Mouse (Mus musculus) fat pad, adult 2 months (tissue): ENCODE data around the gene S100a2.

Experiments used
- DNase-seq: peaks from one replicate; pipeline ENCODE4 v3.0.0-alpha.2; 2011; ENCODE audit warnings: low read depth, low spot score; ENCODE audit errors: extremely low read depth

Gene S100a2

DNA sequence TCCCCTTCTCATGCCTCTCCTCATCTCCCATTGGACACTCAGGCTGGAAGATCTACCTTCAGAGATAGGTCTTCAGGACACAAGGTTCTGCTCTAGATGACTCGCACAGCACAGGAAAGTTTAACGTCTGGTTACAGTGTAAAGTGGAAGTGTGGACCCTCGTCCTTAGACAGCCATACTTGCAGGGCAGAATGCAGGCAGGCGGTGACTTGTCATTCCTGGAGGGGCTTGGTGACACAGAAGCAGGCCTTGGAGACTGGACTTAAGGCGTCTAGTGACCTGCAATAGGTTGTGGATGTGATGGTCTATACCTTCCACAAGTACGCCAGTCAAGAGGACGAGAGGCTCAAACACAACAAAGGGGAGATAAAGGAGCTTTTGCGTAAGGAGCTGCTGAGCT is at the start of gene S100a2:
Gene S100a2 (plus strand): TSS at position 301 of the 400 bp plus-strand sequence.
- DNase-seq = no peak

DNA sequence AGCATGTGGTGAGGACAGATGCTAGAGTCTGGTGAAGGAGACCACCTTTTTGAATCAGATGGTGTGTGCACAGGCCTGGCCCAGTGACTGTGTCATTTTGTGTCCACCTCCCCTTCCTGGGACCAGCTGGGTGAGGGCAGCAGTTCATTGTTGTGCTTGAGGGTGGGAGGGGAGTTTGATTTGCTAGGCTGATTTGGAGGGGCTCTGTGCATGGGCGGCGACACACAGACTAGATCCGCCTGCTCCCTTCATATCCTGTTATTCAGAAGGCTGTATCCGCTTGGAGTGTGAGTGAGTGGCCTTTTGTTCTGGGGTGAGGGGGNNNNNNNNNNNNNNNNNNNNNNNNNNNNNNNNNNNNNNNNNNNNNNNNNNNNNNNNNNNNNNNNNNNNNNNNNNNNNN is 49.1 kb upstream of the S100a2 start:
- no peak for DNase-seq

DNA sequence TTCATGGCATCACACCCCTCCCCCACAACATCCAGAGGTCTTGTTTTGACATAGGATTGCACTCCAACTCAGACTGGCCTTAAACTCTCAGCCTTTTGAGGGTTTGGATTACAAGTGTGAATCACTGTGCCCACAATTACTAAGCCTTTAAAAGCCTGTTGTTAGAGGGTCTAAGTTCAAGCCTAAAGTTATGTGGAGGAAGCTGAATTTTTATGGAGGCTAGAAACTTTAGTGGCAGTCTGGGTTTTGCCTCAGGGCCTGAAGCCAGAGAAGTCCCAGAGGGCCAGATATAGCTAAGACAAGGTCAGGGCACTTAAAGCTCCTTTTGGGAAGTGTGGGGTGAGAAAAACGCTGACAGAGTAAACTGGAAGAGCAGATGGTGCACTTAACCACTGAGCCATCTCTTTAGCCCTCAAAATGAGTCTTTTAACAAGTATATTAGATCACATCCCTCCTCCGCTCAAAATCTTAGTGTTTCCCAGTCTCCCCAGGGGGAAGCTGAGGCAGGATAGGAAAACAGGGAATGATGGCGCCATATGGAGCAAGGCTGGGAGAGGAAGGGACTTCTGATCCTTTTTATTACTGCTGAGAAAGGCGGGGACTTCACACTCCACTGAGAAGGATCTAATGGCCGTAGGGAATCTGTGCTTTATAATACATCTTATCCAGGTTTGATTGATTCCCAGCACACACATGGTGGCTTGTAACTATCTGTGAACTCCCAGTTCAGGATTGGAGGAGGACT is 40.2 kb upstream of the S100a2 start:
- no peak for DNase-seq

DNA sequence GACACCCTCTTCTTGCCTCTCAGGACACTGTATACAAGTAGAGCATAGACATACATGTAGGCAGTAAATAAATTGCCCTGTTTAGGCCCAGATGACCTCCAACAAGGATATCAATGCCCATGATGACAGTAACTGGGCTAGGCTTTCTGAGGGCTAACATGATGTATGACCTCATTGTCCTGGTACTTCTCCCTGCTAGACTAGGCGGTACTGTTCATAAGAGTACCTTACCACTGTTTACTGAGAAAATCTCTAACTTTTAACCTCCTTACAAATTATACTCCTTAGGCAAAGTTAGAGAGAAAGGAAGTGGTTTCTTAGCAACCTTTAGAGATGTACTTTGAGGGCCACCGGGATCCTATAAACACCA is 39.6 kb upstream of the S100a2 start:
- no peak for DNase-seq

DNA sequence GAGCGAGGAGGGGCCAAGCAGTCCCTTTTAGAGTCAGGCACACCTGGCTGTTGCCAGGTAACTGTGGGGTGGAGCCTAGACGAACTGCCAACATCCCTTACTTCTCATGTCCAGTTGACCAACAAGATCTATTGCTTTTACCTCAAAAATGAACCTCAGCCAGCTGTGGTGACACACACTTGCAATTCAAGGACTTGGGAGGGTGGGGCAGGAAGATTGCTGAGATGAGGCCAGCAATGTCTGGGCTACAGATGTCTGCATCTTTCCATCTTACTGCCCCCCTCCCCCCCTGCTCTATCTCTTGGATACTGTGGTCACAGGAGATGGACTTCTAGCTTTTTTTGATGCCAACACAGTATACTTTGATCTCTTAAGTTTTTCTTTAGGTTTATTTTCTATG is 37.8 kb upstream of the S100a2 start:
- DNase-seq = no peak

DNA sequence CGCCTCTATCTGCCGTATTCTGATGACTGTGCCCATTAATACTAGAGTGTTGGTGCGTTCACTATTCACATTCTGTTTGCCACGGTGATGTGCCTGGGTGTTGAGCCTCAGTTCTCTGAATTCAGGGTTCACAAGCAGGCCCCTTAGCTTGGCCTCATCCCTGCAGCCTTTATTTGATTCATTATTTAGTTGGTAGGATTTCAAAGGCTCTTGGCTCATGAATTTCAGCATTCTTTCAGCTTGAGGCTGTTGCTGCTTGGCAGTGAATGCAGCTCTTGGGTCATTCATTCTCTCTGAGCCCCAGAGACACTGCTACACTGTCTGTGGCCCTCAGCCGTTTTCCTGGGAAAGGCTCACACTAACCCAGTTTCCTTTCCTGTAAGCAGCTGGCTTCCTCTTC is 34.1 kb upstream of the S100a2 start:
- no peak for DNase-seq

DNA sequence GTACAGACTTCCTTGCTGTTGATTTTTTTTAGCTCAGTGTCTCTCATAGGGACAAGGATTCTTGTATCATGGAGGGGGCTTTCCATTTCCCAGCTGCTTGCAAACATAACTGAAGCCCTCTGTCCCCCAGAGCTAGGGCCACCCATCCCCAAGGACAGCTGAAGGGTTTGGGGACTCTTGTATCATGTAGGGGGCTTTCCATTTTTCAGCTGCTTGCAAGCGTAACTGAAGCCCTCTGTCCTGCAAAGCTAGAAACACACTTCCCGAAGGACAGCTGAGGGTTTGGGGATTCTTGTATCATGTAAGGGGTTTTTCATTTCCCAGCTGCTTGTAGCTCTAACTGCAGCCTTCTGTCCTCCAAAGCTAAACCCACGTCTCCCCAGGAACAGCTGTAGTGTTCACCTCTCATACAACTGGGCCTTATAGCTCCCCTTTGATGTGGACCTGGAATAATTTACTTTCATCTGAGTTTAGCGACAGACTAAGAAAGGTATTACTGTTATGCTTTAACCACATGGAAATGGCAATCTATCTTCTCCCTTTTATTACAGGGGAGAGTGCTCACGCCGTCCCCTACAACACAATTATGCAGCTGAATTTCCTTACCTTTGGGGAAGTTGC is 29.9 kb upstream of the S100a2 start, which contains the start of gene S100a3:
Gene S100a3 (plus strand): TSS at position 571 of the 621 bp plus-strand sequence.
- DNase-seq = no peak

DNA sequence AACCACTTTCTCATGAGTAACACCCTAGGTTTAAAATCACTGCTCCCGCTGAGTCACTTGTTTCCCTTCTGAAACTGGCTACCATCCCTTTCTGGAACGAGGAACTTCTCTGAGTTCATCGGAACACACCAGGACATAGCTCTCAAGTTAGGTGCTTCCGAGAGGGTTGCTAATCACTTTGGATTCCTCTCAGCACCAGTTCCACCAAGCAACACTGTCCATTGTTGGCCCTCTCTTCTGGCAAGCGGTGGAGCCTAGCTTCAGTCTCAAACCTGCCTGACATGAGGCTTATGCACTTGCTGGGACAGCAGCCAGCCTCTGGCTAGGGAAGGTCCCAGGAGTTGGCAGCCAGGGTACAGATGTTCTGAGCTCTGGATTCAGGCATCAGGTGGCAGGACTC is 15.4 kb upstream of the S100a2 start:
- no peak for DNase-seq

DNA sequence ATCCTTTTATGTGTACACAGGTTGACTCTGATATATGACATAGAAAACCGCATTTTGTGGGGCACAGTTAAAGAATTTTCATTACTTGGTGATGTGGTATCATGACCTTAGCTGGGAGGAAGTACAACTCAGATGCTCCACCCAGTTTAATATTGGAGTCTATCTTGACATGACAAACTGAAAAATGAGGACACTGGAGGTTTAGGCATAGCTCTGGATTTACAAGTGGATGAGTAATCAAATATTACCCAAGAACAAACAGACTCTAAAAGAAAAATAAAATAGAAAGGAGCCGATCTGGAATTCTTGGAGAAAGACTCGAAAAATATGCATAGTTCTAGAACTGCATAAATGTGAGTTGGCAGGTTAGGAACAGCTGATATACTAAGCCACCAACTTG is 14.7 kb upstream of the S100a2 start:
- DNase-seq = no peak

DNA sequence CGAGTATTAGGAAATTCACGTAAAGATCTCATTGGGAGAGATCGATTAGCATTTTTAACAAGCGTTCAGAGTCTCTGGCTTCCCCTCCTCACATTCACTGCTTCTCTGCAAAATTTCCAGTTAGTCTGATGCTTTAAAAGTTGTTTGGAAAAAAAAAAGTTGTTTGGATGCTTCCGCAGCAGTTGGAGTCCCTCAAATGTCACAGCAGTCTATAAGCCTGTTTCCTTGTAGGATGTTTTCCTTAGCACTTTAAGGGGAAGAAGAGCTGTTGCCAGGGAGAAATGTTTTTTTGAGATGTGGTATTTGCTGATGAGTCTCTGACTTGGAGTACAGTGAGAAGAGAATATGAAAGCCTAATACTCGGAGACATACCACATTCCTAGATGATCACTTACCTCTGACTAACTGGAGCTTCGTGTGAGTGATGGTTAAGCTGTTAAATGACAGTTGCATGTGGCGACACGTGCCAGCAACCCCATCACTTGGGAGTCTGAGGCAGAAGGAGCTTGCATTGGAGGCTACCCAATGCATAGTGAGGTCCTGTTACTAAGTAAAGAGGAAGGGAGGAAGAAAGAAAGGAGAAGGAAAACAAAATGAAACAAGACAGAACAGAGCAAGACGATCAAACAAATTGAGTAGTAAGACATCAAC is 13.6 kb upstream of the S100a2 start:
- DNase-seq = no peak

DNA sequence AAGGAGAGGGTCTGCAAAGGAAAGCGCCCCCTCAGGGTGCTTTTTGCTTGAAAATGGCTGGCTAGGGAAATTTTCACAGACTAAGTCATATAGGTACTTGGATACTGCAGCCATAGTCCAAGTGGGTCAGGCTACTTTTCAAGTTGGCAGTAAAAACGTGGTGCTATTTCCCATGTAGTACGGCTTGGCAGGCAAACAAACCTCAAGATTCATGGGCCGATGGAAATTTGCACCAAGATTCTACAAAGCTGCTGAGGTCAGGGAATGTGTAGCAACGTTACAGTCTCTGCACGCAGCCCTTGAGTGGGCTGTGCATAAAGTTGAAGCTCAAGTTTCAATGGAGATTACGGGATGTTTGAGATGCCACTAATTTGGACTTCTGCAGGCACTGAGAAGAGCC is 10.6 kb upstream of the S100a2 start:
- no peak for DNase-seq

DNA sequence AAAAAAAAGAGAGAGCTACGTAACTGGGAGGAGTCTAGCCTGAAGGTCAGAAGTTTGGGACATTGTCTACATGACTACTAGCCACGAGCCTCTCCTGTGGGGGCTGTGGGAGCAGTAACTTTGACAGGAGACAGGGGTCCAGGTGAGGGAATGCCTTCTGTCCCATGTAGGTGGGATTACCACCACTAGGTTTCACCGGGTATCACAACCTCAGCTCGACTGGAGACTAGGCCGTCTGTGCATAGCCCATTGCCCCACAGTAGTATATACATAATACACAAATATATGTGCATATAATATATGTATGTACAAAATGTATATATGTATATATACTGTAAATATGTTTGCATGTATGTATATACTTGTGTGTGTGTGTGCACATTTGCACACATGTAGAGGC is 8.9 kb upstream of the S100a2 start:
- no peak for DNase-seq

DNA sequence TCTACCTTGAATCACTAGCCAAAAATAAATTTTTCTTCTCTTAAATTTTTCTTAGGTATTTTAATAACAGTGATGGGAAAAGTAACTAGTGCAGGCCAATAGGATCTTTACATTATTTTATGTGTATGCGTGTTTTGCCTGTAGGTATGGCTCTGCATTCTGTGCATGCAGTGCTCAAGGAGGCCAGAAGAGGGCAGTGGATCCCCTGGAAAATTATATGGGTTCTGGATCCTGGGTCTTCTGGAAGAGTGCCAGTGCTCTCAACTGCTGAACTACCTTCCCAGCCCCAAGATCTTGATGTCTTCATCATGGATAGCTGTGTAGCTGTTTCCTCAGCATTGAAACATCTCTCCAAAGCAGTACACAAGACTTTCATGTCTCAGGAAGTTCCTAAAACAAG is 7.9 kb upstream of the S100a2 start:
- no peak for DNase-seq

DNA sequence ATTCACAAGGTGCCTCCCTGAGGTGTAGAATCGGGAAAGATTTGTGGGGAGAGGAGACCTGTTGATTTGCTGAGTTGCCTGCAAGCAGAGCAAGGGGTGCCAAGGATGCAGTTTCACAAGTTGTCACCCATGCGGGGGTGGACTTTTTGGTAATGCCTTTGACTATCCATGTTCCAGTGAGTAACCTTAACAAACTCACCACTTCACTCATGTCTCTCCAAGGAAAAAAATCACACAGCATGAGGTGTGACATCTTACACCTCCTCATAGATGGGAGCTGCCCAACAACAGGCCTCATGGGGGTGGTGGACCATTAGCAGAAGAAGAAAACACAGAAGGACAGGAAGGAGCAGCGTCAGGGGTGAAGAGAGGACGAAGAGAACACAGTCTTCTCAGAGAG is 7.5 kb upstream of the S100a2 start:
- DNase-seq = no peak

DNA sequence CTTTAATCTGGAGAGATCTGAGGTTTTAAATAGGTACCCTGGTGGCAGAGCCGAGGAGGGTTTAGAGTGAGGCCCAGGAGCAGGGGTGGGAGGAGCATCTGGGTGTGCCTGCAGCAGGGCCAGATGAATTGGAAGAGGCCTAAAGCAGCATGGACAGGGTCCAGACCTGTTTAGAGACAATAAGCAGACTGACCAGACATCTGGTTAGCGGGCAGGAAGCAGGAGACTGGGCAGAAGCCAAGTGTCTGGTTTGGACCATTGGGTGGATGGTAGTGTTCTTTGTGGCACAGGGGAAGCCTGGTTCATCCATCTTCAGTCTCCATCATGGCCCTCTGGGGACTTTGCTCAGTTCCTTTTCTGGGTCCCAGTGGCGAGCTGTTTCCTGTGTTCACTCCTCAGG is 6.2 kb upstream of the S100a2 start:
- no peak for DNase-seq

DNA sequence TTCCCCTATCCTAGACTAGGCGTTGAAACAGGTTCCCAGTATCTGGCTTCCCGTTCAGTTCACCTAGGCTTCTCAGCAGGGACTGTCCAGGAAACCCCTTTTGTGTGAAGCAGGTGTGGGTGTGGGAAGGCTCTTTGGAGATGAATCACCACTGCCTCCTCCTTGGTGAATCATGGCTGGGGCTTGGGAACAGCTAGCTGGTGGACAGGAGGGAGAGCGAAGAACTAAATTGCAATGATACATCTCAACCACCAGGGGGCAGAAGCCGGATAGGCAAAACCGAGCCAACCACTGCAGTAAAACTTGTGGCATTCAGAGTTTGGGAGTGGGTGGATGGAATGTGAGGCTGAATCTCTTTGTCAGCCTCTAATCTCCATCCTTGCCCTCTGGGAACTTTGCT is 4.5 kb upstream of the S100a2 start:
- no peak for DNase-seq

DNA sequence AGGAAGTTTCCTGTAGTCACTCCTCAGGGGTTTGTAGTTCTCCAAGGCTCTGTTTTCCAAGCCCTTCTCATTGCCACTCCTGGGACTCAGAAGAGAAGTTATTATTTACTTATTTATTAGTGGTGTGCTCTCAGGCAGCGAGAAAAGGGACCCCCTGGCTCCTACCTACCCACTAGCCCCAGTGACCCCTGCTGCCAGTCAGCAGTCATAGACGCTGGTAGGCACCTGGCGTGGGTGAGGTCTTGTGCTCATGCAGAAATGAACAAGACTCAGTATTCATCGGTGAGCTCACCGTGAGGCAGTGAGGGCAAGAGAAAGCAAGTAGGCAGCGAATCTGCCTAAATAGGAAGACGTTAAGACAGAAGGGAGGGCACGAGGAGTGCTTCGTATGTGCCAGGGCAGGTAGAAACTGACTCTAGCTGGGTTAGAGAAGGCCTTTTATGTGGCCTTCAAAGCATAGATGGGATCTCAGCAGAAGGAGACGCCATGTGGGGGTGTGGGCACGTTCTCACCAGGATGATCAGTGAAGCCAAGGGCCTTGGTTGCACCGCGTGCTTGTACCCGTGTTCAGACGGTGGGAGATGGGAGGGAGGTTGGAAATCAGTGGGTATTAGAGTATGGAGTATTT is 3.9 kb upstream of the S100a2 start:
- no peak for DNase-seq

DNA sequence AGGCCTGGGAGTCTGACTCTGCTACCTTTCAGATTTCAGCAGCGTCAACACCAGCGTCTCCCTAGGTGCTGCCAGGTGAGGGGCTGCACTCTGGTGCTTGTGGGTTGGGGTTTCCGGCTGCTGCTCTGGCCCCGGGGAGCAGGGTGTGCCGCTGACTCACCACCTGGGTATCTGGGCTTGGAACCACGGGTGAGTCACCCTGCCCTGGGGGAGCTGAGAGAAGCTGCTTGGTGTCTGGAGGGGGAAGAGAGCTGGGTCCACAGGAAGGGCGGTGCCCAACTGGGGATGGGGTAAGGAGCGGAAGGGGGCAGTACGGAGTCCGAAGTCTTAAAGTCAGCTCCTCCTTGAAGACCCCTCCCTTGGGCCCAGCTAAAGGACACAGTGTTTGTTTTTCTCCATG is 3.1 kb upstream of the S100a2 start:
- no peak for DNase-seq

DNA sequence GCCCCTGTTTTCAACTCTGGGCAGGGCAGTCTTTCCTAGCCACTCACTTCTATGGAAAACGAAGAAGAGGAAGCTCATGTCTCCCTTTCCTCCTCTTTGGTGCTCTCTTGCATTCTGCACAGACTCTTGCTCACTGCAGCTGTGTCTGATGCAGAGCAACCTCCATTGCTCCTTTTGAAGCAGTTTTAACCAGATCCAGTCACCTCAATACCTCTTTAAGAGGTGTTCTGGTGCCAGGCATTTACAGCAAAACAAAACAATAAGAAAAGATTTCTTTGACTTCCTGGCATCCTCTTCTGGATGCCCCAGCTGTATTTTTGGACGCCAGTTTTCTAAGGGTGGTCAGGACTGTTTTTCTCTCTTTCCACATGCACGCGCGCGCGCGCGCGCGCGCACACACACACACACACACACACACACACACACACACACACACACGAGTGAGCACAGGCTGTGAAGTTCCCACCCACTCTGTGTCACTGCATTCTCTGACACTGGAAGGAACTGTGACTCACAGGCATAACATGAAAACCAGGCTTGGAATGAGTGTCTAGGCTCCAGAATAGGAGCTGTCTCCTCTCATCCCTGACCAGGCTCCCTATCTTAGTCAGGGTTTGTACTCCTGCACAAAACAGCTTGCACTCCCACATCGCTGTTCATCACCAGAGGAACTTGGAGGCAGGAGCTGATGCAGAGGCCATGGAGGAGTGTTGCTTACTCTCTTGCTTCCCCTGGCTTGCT is 2.5 kb upstream of the S100a2 start:
- no peak for DNase-seq

DNA sequence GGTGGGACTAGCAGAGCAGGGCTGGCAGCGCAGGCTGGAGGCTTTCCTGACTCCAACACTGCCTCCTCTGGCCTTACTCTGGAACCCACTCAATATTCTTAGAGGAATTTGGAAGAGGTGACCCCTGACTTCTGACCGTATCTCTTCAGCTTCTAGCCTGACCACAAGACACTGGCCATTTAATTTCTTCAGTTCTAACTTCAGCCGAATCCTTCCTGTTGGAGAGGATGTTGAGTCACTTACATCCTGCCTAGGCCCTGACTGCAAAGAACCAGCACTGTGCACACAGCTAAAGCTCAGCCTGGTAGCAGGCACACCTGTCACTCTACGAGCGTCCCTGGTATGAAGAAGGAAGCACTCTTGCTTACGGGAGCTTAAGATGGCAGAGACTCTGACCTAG is 657 bp upstream of the S100a2 start:
- no peak for DNase-seq

DNA sequence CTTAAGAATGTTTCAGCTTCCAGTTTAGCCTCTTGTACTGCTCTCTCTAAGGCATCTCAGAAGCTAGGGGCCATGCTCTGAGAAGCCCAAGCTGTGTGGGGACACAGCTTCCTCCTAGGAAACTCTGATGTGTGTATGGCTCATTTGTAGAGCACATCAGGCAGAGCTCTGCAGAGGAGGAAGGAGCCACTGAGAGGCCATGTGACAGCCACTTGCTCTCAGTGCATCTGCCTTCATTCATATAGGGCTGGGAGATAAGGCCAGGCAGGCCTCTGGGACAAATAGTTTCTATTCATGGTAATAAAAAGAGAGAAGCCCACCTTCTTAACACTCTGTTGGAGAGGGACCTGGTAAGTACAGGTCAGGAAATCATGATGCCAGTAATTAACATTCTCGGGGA is 4.4 kb downstream of the S100a2 start:
- DNase-seq = no peak
